Mouse (Mus musculus): Measurements from ENCODE around the gene Avpr1b. TPM values are rescaled to one million over a fixed set of nuclear protein-coding genes. Genes with fewer than 3 reads are reported as not detected.
"Not testable (repeated sequence)": the region's sequence is repeated elsewhere in the genome, so short reads cannot be mapped to it uniquely, and the experiment has no call there.

Avpr1b gene
- total RNA-seq (2021): not detected
- long read RNA-seq, experiment 1: 0 reads
- long read RNA-seq, experiment 2: 0 reads

DNA sequence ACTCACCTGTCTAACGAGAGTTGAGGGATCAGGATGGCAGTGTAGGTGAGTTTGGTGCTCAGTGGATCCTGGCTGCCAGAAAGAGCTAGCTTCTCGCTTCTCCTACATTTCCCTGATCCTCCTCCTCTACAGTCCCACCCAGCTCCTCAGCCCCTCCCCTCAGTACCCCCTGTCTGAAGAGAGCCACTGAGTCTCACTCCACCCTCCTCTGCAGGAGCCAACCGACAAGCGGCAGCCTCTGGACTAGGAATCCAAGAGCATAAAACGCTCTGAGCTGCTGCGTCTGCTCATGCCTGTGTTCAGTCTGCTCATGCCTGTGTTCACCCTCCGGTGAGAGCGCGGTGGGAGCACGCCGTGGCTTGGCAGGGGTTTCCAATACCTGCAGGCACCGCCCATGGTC, at the start of gene Avpr1b:
TSS of gene Avpr1b (plus strand) at position 335 of the 400 bp plus-strand sequence.
- DNase-seq (ENCODE audit: low spot score in 2 of 2): no peak

- DNase-seq (ENCODE audit: low spot score in 2 of 2): no peak
Measured at GRCm38 (mm10) chr1:131551956-131552355, 47.1 kb upstream of the Avpr1b start.

DNA sequence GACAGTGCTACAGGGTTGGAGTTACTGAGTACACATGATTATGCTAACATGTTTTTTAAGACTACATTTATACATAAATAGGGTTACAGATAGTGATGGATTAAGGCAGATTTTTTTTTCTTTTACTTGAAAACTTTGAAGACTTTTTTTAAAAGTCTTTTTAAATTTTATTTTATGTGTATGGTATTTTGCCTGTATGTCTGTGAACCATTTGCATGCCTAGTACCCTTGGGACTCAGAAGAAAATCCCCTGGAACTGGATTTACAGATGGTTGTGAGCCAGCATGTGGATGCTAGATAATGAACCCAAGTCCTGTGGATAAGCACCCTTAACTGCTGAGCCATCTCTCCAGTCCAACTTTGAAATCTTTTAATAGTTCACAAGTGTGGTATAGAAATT, 45.6 kb upstream of the Avpr1b start:
- DNase-seq (ENCODE audit: low spot score in 2 of 2): no peak

DNA sequence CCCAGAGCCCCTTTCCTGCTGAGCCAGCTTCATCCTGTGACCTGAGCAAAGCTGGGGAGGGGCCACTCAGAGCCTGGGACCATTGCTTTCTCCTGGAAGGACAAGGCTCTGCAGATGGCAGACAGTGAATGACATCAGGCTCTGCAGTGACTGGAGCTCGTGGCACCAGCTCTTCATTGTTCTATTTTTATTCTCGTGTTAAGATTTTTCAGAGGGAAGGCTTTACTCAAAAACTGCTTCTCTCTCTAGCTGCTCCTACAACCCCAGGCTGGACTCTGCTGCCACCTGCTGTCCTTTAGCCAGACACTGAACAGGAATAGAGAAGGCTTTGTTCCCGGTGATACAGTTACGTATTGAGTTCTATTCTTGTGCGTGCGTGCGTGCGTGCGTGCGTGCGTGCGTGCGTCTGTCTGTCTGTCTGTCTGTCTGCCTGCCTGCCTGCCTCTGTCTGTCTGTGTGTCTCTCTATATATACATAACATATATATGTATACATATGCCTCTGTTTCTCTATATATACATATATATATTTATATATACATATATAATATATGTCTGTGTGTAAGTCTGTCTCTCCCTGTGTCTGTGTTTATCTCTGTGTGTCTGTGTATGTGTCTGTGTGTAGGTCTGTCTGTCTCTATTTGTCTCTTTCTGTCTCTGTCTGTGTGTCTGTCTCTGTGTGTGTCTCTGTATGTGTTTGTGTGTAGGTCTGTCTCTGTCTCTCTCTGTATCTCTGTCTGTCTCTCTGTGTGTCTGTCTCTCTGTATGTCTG, 43.8 kb upstream of the Avpr1b start:
- peak; percentile 44 to 77 for DNase-seq (ENCODE audit: low spot score in 2 of 2)

DNA sequence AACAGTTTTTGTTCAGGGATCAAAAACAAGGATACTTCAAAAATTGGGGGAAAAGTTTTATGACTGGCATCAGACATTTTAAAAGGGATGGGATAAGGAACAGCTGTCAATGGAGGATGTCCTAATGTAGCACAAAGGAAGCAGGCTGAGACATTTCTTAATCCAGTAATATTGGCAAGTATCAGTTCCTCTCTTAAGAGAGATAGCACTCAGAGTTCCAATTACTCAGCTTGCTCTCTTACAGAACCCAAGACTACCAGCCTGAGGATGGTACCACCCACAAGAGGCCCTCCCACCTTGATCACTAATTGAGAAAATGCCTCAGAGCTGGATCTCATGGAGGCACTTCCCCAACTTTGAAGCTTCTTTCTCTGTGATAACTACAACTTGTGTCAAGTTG, 38.5 kb upstream of the Avpr1b start:
- DNase-seq (ENCODE audit: low spot score in 2 of 2): no peak

- no peak for DNase-seq (ENCODE audit: low spot score in 2 of 2)
Measured at GRCm38 (mm10) chr1:131562081-131562480, 37.0 kb upstream of the Avpr1b start.

- DNase-seq (ENCODE audit: low spot score in 2 of 2): not testable (repeated sequence)
Measured at GRCm38 (mm10) chr1:131566056-131566455, 33.0 kb upstream of the Avpr1b start.

- no peak for DNase-seq (ENCODE audit: low spot score in 2 of 2)
Measured at GRCm38 (mm10) chr1:131569721-131570120, 29.3 kb upstream of the Avpr1b start.

DNA sequence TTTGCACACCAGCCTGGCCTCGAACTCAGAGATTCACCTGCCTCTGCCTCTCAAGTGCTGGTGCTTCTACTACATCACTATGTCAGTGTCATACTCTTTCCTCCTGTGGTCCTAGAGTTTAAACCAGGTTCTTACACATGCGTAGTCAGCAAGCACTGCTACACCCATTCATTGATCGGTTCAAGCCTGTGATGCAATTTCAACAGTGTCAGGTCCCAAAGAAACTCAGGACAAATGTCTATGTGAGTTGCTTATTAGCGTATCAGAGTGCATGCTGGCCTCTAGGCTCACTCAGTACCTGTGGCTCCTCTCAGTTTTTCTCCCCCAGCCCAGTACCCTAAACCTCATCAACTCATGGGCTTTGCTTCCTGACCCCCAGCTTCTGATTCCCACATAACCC, 28.6 kb upstream of the Avpr1b start:
- no peak for DNase-seq (ENCODE audit: low spot score in 2 of 2)

- peak; percentile 31 to 32 for DNase-seq (ENCODE audit: low spot score in 2 of 2)
Measured at GRCm38 (mm10) chr1:131573721-131574120, 25.3 kb upstream of the Avpr1b start.

- peak in 1 of 2 experiments; percentile 18 for DNase-seq (ENCODE audit: low spot score in 2 of 2)
Measured at GRCm38 (mm10) chr1:131578943-131579680, 19.9 kb upstream of the Avpr1b start.

GRCm38 (mm10) chr1:131580389-131580788, 18.6 kb upstream of the Avpr1b start:
- DNase-seq (ENCODE audit: low spot score in 2 of 2): no peak

DNA sequence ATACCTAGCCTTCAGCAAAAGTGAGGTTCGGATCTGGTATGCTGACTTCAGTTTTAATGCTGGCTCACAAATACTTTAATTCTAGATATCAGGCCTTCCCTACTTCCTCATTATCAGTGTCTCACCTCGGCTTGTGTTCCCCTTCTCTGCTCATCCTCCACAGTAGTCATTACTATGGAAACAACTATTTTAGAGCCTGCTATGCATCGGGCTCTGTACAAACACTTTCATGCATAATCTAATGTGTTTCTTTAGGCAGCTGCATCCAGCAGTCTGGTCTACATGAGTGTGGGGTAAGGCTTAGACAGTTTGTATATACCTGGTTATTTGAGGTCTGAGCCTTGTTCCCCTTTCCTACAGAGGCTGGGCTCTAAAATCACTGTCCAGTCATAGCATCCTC, 15.4 kb upstream of the Avpr1b start:
- no peak for DNase-seq (ENCODE audit: low spot score in 2 of 2)

DNA sequence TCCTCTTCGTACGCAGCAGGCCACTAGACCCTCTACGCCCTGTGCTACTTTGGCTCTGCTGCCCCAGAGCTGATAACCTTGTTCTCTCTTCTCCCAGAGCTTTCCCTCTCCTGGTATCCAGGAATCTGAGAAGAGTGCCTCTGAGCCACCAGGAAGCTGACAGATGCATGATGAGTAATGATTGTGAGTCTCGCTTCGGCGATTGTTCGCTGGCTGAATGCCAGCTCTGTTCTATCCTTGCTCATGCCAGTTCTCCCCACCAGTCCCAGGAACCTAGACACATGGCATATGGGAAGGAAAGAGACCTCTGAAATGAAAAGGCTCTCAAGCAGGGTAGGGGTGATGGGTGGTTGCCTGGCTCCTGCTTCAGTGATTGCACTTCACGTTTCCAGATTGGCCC, 12.2 kb upstream of the Avpr1b start:
- DNase-seq (ENCODE audit: low spot score in 2 of 2): no peak

- no peak for DNase-seq (ENCODE audit: low spot score in 2 of 2)
Measured at GRCm38 (mm10) chr1:131600314-131600713, 1.3 kb downstream of the Avpr1b start.

GRCm38 (mm10) chr1:131606719-131607118, 7.7 kb downstream of the Avpr1b start:
- no peak for DNase-seq (ENCODE audit: low spot score in 2 of 2)

GRCm38 (mm10) chr1:131612556-131613155, 13.6 kb downstream of the Avpr1b start:
- peak; percentile 41 to 48 for DNase-seq (ENCODE audit: low spot score in 2 of 2)

DNA sequence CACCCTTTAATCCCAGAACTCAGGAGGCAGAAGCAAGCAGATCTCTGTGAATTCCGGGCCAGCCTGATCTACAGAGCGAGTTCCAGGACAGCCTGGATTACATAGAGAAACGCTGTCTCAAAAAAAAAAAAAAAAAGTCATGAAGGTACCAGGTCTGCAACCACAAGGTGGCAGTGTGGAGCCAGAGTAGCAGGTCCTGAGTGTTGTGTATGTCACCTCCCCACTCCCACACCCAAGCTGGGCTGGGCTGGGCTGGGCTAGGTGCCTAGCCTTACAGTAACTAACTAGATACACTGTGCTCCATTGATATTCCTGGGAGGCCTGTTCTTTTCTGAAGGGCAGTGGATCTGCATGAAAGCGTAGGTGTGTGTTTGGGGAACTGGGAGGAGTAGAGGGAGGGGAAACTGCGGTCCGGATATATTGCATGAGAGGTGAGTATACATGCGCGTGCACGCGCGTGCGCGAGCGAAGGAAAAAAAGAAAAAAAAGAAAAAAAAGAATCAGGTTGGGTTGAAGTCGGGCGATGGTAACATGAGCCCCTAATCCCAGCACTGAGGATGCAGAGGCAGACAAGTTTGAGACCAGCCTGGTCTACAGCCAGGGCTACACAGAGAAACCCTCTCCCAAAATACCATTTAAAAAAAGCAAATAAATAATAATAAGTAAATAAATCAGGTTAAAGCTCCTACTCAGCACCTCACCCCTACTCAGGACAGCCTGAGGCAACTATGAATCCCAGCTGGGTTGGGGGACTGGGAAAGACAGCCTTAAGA, 14.5 kb downstream of the Avpr1b start:
- peak; percentile 49 to 75 for DNase-seq (ENCODE audit: low spot score in 2 of 2)

GRCm38 (mm10) chr1:131614641-131615040, 15.6 kb downstream of the Avpr1b start:
- no peak for DNase-seq (ENCODE audit: low spot score in 2 of 2)

- no peak for DNase-seq (ENCODE audit: low spot score in 2 of 2)
Measured at GRCm38 (mm10) chr1:131616131-131616530, 17.1 kb downstream of the Avpr1b start.

DNA sequence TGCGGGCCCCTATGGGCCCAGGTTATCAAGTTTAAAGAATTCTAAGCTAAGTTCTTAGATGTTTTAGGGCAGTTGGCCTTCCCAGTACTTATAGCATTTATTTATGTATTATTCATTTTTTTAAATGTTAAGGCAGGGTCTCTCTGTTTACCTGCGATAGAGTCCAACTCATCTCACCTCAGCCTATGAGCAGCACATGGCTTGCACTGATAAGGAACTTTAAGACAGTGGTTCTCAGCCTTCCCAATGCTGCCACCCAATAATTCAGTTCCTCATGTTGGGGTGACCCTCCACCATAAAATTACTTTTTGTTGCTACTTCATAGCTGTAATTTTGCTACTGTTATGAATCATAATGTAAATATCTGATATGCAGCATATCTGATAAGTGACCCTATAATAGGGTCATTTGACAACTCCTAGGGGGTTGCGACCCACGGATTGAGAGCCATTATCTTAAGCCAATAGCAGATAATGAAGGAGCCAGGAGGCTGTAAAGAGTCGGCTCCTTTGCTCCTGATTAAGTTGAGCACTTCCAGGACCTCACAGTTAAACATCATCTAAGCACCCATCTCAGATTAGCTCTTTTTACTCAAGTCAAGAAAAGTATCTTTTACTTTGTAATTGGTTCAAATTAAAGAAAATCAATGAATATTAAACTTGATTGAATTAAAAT, 17.6 kb downstream of the Avpr1b start:
- DNase-seq (ENCODE audit: low spot score in 2 of 2): no peak
